Mouse (Mus musculus) right cerebral cortex, postnatal 36 days (tissue): ENCODE measurements at regions not wholly inside any gene's neighbourhood (a gene's known extent, or its start where the extent isn't known, plus 50 kb on each side); places are given as distances from the start of the nearest gene placed in this dataset.

Experiments used
- DNase-seq, 2 experiments: peaks; one replicate each; pipeline ENCODE4 v3.0.0; 2022; ENCODE audit warnings: low spot score in 2 of 2, mixed read lengths in 1 of 2

GRCm38 (mm10) chr12:59970775-59971174, 751.2 kb upstream of the Fbxo33 start:
- DNase-seq, result no peak

GRCm38 (mm10) chr12:59969948-59970347, 750.4 kb upstream of the Fbxo33 start:
- DNase-seq, result no peak

- DNase-seq, result no peak
Measured at GRCm38 (mm10) chr12:59967241-59967640, 747.7 kb upstream of the Fbxo33 start.

- DNase-seq, result no peak
Measured at GRCm38 (mm10) chr12:59961139-59961538, 741.6 kb upstream of the Fbxo33 start.

GRCm38 (mm10) chr12:59932471-59932870, 712.9 kb upstream of the Fbxo33 start:
- peak; percentile 1 for DNase-seq

- no peak for DNase-seq
Measured at GRCm38 (mm10) chr12:59925071-59925470, 705.5 kb upstream of the Fbxo33 start.

- DNase-seq, result no peak
Measured at GRCm38 (mm10) chr12:59898931-59899330, 679.4 kb upstream of the Fbxo33 start.

- no peak for DNase-seq
Measured at GRCm38 (mm10) chr12:59890973-59891372, 671.4 kb upstream of the Fbxo33 start.
